Mouse (Mus musculus) brain, embryonic 14.5 days (tissue): ENCODE measurements around the gene Tmem229b. TPM values are rescaled to one million over a fixed set of nuclear protein-coding genes. Genes with fewer than 3 reads are reported as not detected.
"Not testable (repeated sequence)": the region's sequence is repeated elsewhere in the genome, so short reads cannot be mapped to it uniquely, and the experiment has no call there.

Experiments used
- DNase-seq: peaks from one replicate; pipeline ENCODE4 v3.0.0-alpha.2; 2011; ENCODE audit warnings: low read depth
- CTCF ChIP-seq: fragments of 200-500 bp; IDR thresholded peaks from 2 replicates; pipeline ENCODE4 v1.5.1; 2012; ENCODE audit warnings: inconsistent platforms, mild to moderate bottlenecking, moderate library complexity, borderline replicate concordance; ENCODE audit not compliant: insufficient read depth, insufficient read length; ENCODE audit errors: extremely low read depth
- POLR2A ChIP-seq: fragments of 200-500 bp; IDR thresholded peaks from 2 replicates; pipeline ENCODE4 v1.6.1; 2012; ENCODE audit warnings: mild to moderate bottlenecking, inconsistent platforms, borderline replicate concordance; ENCODE audit not compliant: poor library complexity, insufficient read depth, insufficient read length, severe bottlenecking; ENCODE audit errors: extremely low read depth
- polyA plus RNA-seq: library from polyadenylated mRNA; depleted of rRNA; stranded (reverse); fragments of >200 nt; gene quantifications from 2 replicates; pipeline ENCODE4 v1.2.3, GENCODE M21; 2012

The Tmem229b gene
- polyA plus RNA-seq, 1 experiment: 93.2 TPM

GRCm38 (mm10) chr12:78940081-78940480, 67.3 kb downstream of the Tmem229b start:
- TF ChIP-seq CTCF: no peak
- TF ChIP-seq POLR2A: no peak
- no peak for DNase-seq

GRCm38 (mm10) chr12:78939393-78940037, 67.9 kb downstream of the Tmem229b start:
- TF ChIP-seq POLR2A (no peak), CTCF (no peak)
- DNase-seq: no peak

GRCm38 (mm10) chr12:78936494-78936893, 70.9 kb downstream of the Tmem229b start:
- no peak for DNase-seq
- TF ChIP-seq POLR2A (no peak), CTCF (no peak)

- DNase-seq: no peak
- TF ChIP-seq POLR2A (no peak), CTCF (no peak)
Measured at GRCm38 (mm10) chr12:78929900-78930299, 77.5 kb downstream of the Tmem229b start.

- TF ChIP-seq POLR2A (no peak), CTCF (no peak)
- DNase-seq: peak; percentile 39
Measured at GRCm38 (mm10) chr12:78927287-78927686, 80.1 kb downstream of the Tmem229b start.

- DNase-seq: no peak
- no peak for TF ChIP-seq CTCF
- no peak for TF ChIP-seq POLR2A
Measured at GRCm38 (mm10) chr12:78923539-78924189, 83.8 kb downstream of the Tmem229b start.

GRCm38 (mm10) chr12:78922977-78923376, 84.5 kb downstream of the Tmem229b start:
- DNase-seq: not testable (repeated sequence)

- TF ChIP-seq CTCF (no peak), POLR2A (no peak)
- DNase-seq: no peak
Measured at GRCm38 (mm10) chr12:78922058-78922457, 85.4 kb downstream of the Tmem229b start.

GRCm38 (mm10) chr12:78921421-78921820, 86.0 kb downstream of the Tmem229b start:
- no peak for DNase-seq
- TF ChIP-seq POLR2A: no peak

- TF ChIP-seq CTCF (peak; percentile 76; the same call in 1 of the 2 replicates), POLR2A (no peak)
- peak; percentile 93 for DNase-seq
Measured at GRCm38 (mm10) chr12:78919079-78919712, 88.2 kb downstream of the Tmem229b start.

- no peak for TF ChIP-seq POLR2A
- TF ChIP-seq CTCF: peak; percentile 94
Measured at GRCm38 (mm10) chr12:78918227-78919078, 89.0 kb downstream of the Tmem229b start.

More at GRCm38 (mm10) chr12:78918227-78919078, 89.0 kb downstream of the Tmem229b start:
- peak; percentile 93 for DNase-seq
